Mouse (Mus musculus): Measurements from ENCODE around the gene Vmn1r173.
"Not testable (repeated sequence)": the region's sequence is repeated elsewhere in the genome, so short reads cannot be mapped to it uniquely, and the experiment has no call there.

Vmn1r173 gene

GRCm38 (mm10) chr7:23700403-23700802 is at the start of gene Vmn1r173:
Gene Vmn1r173, plus strand, starts transcription at chr7:23700703.
- not testable (repeated sequence) for DNase-seq (ENCODE audit: low spot score in 2 of 2)

GRCm38 (mm10) chr7:23658016-23658415 is 42.5 kb upstream of the Vmn1r173 start, which contains the start of gene Vmn1r172:
Gene Vmn1r172, plus strand, starts transcription at chr7:23658316.
- DNase-seq (ENCODE audit: low spot score in 2 of 2), result no peak

- DNase-seq (ENCODE audit: low spot score in 2 of 2), result not testable (repeated sequence)
Measured at GRCm38 (mm10) chr7:23751970-23752369, 51.5 kb downstream of the Vmn1r173 start, which contains the start of gene Vmn1r174. Gene Vmn1r174, plus strand, starts transcription at chr7:23752270.
